Mouse (Mus musculus): Measurements from ENCODE around the gene Lrp1. TPM values are rescaled to one million over a fixed set of nuclear protein-coding genes. Genes with fewer than 3 reads are reported as not detected.

Lrp1 gene
- polyA plus RNA-seq, 1 experiment from 2014 or later = 67.1 TPM

DNA sequence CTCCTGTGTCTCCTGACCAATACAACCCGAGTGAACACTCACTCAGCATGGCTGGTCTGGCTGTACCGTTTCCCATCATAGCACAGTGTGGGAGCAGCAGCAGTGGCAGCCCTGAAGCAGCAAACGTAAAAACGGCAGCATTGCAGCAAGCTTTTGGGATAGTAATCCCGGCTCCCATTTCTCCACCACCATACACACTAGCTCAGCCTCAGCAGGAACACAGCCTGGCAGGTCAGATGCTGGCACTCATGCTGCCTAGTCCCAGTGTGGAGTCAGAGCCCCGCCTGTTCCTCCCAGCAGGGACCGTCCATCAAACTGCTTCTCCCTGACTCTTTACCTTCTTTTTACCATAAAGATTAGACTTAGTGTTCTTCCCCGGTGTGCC, 129.8 kb downstream of the Lrp1 start:
- peaks cover 11% of the 10 kb centered on the region for H3K36me3 ChIP-seq (ENCODE audit: control insufficient read depth, insufficient read depth, low read length)
- WGBS = 57% methylated on average over 8 of the region's 8 CpGs

DNA sequence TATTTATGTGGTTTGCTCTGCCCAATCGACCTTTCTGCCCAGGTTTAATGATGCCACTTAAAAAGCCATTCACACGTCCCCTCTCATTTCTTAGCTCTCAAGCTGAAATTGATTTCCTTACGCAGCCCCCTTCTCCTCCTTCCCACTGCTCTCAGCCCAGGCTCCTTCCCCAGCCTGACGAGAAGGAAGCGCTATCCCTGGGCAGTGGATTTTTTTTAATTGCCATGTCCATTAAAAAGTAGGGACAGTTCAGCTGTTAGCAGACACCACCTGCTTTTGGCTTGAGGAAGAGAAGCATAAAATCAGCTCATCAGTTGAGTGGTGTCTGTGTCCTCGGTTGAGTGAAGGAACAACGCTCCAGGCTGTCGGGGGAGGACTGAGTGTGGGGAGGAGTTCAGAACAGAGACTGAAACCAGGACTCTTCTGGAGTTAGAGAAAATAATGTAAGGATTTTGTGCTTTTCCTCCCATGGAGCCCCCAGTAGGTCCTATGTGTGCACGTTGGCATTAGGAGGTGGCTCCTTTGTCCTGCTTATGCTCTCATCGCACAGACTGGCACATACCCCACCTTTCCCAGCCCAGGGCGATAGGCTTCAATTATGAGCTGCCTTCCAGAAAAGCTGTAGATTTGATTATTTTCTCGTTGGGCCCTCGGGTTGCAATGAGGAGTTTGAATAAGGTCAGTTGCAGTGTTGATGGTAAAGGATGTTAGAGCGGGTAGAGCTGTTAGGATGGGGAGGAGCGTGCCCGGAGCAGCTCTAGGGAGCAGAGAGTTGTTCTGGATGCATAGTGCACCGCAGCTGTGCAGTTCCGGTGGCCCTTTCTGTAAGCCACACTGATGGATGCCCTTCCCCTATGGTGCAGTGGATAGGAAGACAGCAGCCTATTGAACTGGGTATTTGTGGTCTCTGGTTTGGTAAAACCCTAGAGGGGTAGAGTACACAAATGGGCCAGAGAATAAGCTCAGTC, 130.5 kb downstream of the Lrp1 start:
- H3K9me3 ChIP-seq (ENCODE audit: control insufficient read depth, low read length) = no peaks in the 10 kb centered on the region
- H3K36me3 ChIP-seq (ENCODE audit: control insufficient read depth, insufficient read depth, low read length) = peaks cover 11% of the 10 kb centered on the region
- no peaks in the 10 kb centered on the region for H3K4me1 ChIP-seq (replicated peaks; ENCODE audit: control insufficient read depth, insufficient read depth, low read length)
- H3K4me3 ChIP-seq (ENCODE audit: low read depth, low read length) = no peak overlapping the region
- no peak for ATAC-seq (ENCODE audit: low FRiP score)
- H3K4me2 ChIP-seq (replicated peaks; ENCODE audit: low read depth, low read length) = no peak overlapping the region
- no peaks in the 10 kb centered on the region for H3K27me3 ChIP-seq (ENCODE audit: control insufficient read depth, insufficient read depth, low read length)
- no peak overlapping the region for H3K9ac ChIP-seq (ENCODE audit: low read depth, low read length)
- 0 out of 2 replicates have a peak overlapping the region, but pooled peaks have one; percentile 17 for H3K27ac ChIP-seq (ENCODE audit: low read depth, low read length)
- DNase-seq (ENCODE audit: low spot score) = no peak
- WGBS = 81% methylated on average over 18 of the region's 18 CpGs

More for the DNA sequence above, 129.8 kb downstream of the Lrp1 start:
- Histone ChIP-seq H3K4me2 (replicated peaks; ENCODE audit: low read depth, low read length) (no peak overlapping the region), H3K27me3 (ENCODE audit: control insufficient read depth, insufficient read depth, low read length) (no peaks in the 10 kb centered on the region), H3K27ac (ENCODE audit: low read depth, low read length) (0 out of 2 replicates have a peak overlapping the region, but pooled peaks have one; percentile 17), H3K4me1 (replicated peaks; ENCODE audit: control insufficient read depth, insufficient read depth, low read length) (no peaks in the 10 kb centered on the region), H3K4me3 (ENCODE audit: low read depth, low read length) (no peak overlapping the region), H3K9ac (ENCODE audit: low read depth, low read length) (no peak overlapping the region), H3K9me3 (ENCODE audit: control insufficient read depth, low read length) (no peaks in the 10 kb centered on the region)
- no peak for DNase-seq (ENCODE audit: low spot score)
- ATAC-seq (ENCODE audit: low FRiP score) = no peak

DNA sequence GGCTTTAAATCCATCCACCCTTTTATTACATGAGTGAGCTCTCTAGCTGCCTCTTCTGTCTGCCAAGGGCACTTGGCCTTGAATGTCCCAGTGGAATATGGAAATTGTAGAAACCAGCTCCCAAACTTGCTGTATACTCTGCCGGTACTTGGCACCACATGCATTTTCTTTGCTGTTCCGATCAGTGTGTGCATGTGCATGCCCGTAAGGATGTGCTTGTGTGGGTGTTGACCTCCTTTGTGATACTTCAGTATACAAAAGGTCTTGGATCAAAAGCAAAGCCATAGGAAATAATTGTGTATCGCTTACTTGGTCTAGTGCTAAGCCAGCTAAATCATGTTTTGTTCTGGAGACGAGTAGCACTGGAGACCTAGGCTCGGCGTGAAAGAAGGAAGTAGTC, 132.1 kb downstream of the Lrp1 start:
- Histone ChIP-seq H3K4me1 (replicated peaks; ENCODE audit: control insufficient read depth, insufficient read depth, low read length) (no peaks in the 10 kb centered on the region), H3K9me3 (ENCODE audit: control insufficient read depth, low read length) (no peaks in the 10 kb centered on the region), H3K27me3 (ENCODE audit: control insufficient read depth, insufficient read depth, low read length) (no peaks in the 10 kb centered on the region), H3K9ac (ENCODE audit: low read depth, low read length) (no peak overlapping the region), H3K4me3 (ENCODE audit: low read depth, low read length) (no peak overlapping the region), H3K27ac (ENCODE audit: low read depth, low read length) (no peak overlapping the region), H3K36me3 (ENCODE audit: control insufficient read depth, insufficient read depth, low read length) (peaks cover 5% of the 10 kb centered on the region), H3K4me2 (replicated peaks; ENCODE audit: low read depth, low read length) (no peak overlapping the region)
- no peak for DNase-seq (ENCODE audit: low spot score)
- ATAC-seq (ENCODE audit: low FRiP score) = no peak
- WGBS = 88% methylated on average over 7 of the region's 7 CpGs

Other genes with a start within 250 kb of the Lrp1 start
- 26.2 and 33.0 TPM in 2 replicates for gene R3hdm2, start 240.8 kb downstream of the Lrp1 start, polyA plus RNA-seq (2014; fragmentation: Nextera tagmentation; extraction: Ambion mirVana)
- gene Stac3, start 119.5 kb downstream of the Lrp1 start, polyA plus RNA-seq (2014; fragmentation: Nextera tagmentation; extraction: Ambion mirVana) = 0.36 and 0.43 TPM in 2 replicates
- gene Ndufa4l2, start 106.2 kb downstream of the Lrp1 start, polyA plus RNA-seq (2014; fragmentation: Nextera tagmentation; extraction: Ambion mirVana) = 6.5 and 7.0 TPM in 2 replicates
- 70.3 and 70.4 TPM in 2 replicates for gene Shmt2, start 98.7 kb downstream of the Lrp1 start, polyA plus RNA-seq (2014; fragmentation: Nextera tagmentation; extraction: Ambion mirVana)
- gene Nxph4, start 86.6 kb downstream of the Lrp1 start, polyA plus RNA-seq (2014; fragmentation: Nextera tagmentation; extraction: Ambion mirVana) = 54.5 and 59.8 TPM in 2 replicates
- 6.0 and 6.9 TPM in 2 replicates for gene Stat6, start 21.8 kb upstream of the Lrp1 start, polyA plus RNA-seq (2014; fragmentation: Nextera tagmentation; extraction: Ambion mirVana)
- 8.6 and 9.3 TPM in 2 replicates for gene Nemp1, start 45.8 kb upstream of the Lrp1 start, polyA plus RNA-seq (2014; fragmentation: Nextera tagmentation; extraction: Ambion mirVana)
- 4.3 and 4.9 TPM in 2 replicates for gene Nab2, start 47.4 kb upstream of the Lrp1 start, polyA plus RNA-seq (2014; fragmentation: Nextera tagmentation; extraction: Ambion mirVana)
- 0.45 and 0.57 TPM in 2 replicates for gene Myo1a, start 84.0 kb upstream of the Lrp1 start, polyA plus RNA-seq (2014; fragmentation: Nextera tagmentation; extraction: Ambion mirVana)
- gene Tac2, start 103.3 kb upstream of the Lrp1 start, polyA plus RNA-seq (2014; fragmentation: Nextera tagmentation; extraction: Ambion mirVana) = not detected in 2 replicates
- gene Zbtb39, start 118.4 kb upstream of the Lrp1 start, polyA plus RNA-seq (2014; fragmentation: Nextera tagmentation; extraction: Ambion mirVana) = 7.2 and 9.3 TPM in 2 replicates
- gene Gpr182, start 130.6 kb upstream of the Lrp1 start, polyA plus RNA-seq (2014; fragmentation: Nextera tagmentation; extraction: Ambion mirVana) = 0.25 and 0.63 TPM in 2 replicates
- gene Rdh1, start 138.6 kb upstream of the Lrp1 start, polyA plus RNA-seq (2014; fragmentation: Nextera tagmentation; extraction: Ambion mirVana) = 0.05 TPM in 1 of 2 replicates, not detected in the other
- gene Rdh16f1, start 138.6 kb upstream of the Lrp1 start, polyA plus RNA-seq (2014; fragmentation: Nextera tagmentation; extraction: Ambion mirVana) = not detected in 2 replicates
- gene Rdh9, start 155.2 kb upstream of the Lrp1 start, polyA plus RNA-seq (2014; fragmentation: Nextera tagmentation; extraction: Ambion mirVana) = 0.06 TPM in 1 of 2 replicates, not detected in the other
- 0.06 TPM in 1 of 2 replicates, not detected in the other for gene Rdh16, start 180.0 kb upstream of the Lrp1 start, polyA plus RNA-seq (2014; fragmentation: Nextera tagmentation; extraction: Ambion mirVana)
- gene Rdh19, start 228.8 kb upstream of the Lrp1 start, polyA plus RNA-seq (2014; fragmentation: Nextera tagmentation; extraction: Ambion mirVana) = not detected in 2 replicates
- not detected in 2 replicates for gene Rdh16f2, start 245.3 kb upstream of the Lrp1 start, polyA plus RNA-seq (2014; fragmentation: Nextera tagmentation; extraction: Ambion mirVana)